Mouse (Mus musculus): Measurements from ENCODE around the gene Mas1.

Mas1 gene

GRCm38 (mm10) chr17:12815885-12816284, 52.1 kb downstream of the Mas1 start:
- DNase-seq = no peak

- DNase-seq = no peak
Measured at GRCm38 (mm10) chr17:12814502-12814901, 53.4 kb downstream of the Mas1 start.

- no peak for DNase-seq
Measured at GRCm38 (mm10) chr17:12810973-12811303, 57.0 kb downstream of the Mas1 start.

GRCm38 (mm10) chr17:12810103-12810972, 57.6 kb downstream of the Mas1 start:
- peak; percentile 71 for DNase-seq

GRCm38 (mm10) chr17:12808851-12809250, 59.1 kb downstream of the Mas1 start:
- no peak for DNase-seq

GRCm38 (mm10) chr17:12804584-12805445, 63.1 kb downstream of the Mas1 start:
- no peak for DNase-seq

GRCm38 (mm10) chr17:12801861-12802540, 65.9 kb downstream of the Mas1 start:
- no peak for DNase-seq

GRCm38 (mm10) chr17:12799368-12800275, 68.3 kb downstream of the Mas1 start:
- DNase-seq = no peak

GRCm38 (mm10) chr17:12798571-12798970, 69.4 kb downstream of the Mas1 start:
- DNase-seq = no peak

GRCm38 (mm10) chr17:12797427-12798029, 70.4 kb downstream of the Mas1 start:
- DNase-seq = no peak

- DNase-seq = no peak
Measured at GRCm38 (mm10) chr17:12796633-12797032, 71.3 kb downstream of the Mas1 start.

GRCm38 (mm10) chr17:12793660-12794406, 74.1 kb downstream of the Mas1 start:
- DNase-seq = peak; percentile 37

- DNase-seq = no peak
Measured at GRCm38 (mm10) chr17:12792422-12793206, 75.3 kb downstream of the Mas1 start.

GRCm38 (mm10) chr17:12791420-12791819, 76.5 kb downstream of the Mas1 start:
- no peak for DNase-seq

- DNase-seq = no peak
Measured at GRCm38 (mm10) chr17:12791079-12791406, 76.9 kb downstream of the Mas1 start.

Measured in cerebellum, adult 11 months (tissue).